Mouse (Mus musculus) gonadal fat pad, adult 2 months (tissue): ENCODE measurements around the gene Ms4a18. TPM values are rescaled to one million over a fixed set of nuclear protein-coding genes. Genes with fewer than 3 reads are reported as not detected.

Experiments used
- polyA plus RNA-seq: library from polyadenylated mRNA; depleted of rRNA; stranded (reverse); fragments of >200 nt; gene quantifications from 2 replicates; pipeline ENCODE4 v1.2.3, GENCODE M21; 2012; rRNA removed

Gene Ms4a18
- polyA plus RNA-seq, 1 experiment: not detected

Other genes starting within 250 kb of the Ms4a18 start
- gene Cd6, start 188.0 kb downstream of the Ms4a18 start, polyA plus RNA-seq: 0.32 and 0.33 TPM in 2 replicates
- gene Slc15a3, start 178.3 kb downstream of the Ms4a18 start, polyA plus RNA-seq: 3.9 and 6.3 TPM in 2 replicates
- gene Tmem132a, start 148.1 kb downstream of the Ms4a18 start, polyA plus RNA-seq: 15.8 and 16.0 TPM in 2 replicates
- gene Tmem109, start 136.0 kb downstream of the Ms4a18 start, polyA plus RNA-seq: 130 and 147 TPM in 2 replicates
- gene Prpf19, start 122.8 kb downstream of the Ms4a18 start, polyA plus RNA-seq: 185 and 229 TPM in 2 replicates
- gene Zp1, start 97.4 kb downstream of the Ms4a18 start, polyA plus RNA-seq: not detected in 2 replicates
- 0.14 TPM in 1 of 2 replicates, not detected in the other for gene Ptgdr2, start 80.9 kb downstream of the Ms4a18 start, polyA plus RNA-seq
- gene Ccdc86, start 68.8 kb downstream of the Ms4a18 start, polyA plus RNA-seq: 4.8 and 6.5 TPM in 2 replicates
- 0.15 and 0.46 TPM in 2 replicates for gene Ms4a10, start 43.4 kb downstream of the Ms4a18 start, polyA plus RNA-seq
- gene Ms4a15, start 24.8 kb downstream of the Ms4a18 start, polyA plus RNA-seq: not detected in 2 replicates
- gene Ms4a8a, start 63.1 kb upstream of the Ms4a18 start, polyA plus RNA-seq: 3.2 and 6.3 TPM in 2 replicates
- 0.66 and 1.0 TPM in 2 replicates for gene 1700017D01Rik, start 112.8 kb upstream of the Ms4a18 start, polyA plus RNA-seq
- not detected in 2 replicates for gene 1700025F22Rik, start 147.3 kb upstream of the Ms4a18 start, polyA plus RNA-seq
- gene Ms4a13, start 178.7 kb upstream of the Ms4a18 start, polyA plus RNA-seq: 0.11 and 0.37 TPM in 2 replicates
- not detected in 2 replicates for gene Ms4a12, start 214.4 kb upstream of the Ms4a18 start, polyA plus RNA-seq
- gene Ms4a1, start 248.2 kb upstream of the Ms4a18 start, polyA plus RNA-seq: 0.20 and 0.26 TPM in 2 replicates